Mouse (Mus musculus) frontal cortex, adult (tissue): ENCODE results near the gene Cyp3a41a.
"Not testable (repeated sequence)": the region's sequence is repeated elsewhere in the genome, so short reads cannot be mapped to it uniquely, and the experiment has no call there.

Experiments
- ATAC-seq: cut with Nextera tagmentation; 2 replicates; pipeline ENCODE4 v1.9.2; 2017; ENCODE audit warnings: mild to moderate bottlenecking, moderate library complexity, mixed read lengths; ENCODE audit not compliant: low TSS enrichment

Cyp3a41a gene

GRCm38 (mm10) chr5:145720036-145720435 lies at the start of gene Cyp3a41a:
Cyp3a41a (minus strand) TSS chr5:145720136.
- ATAC-seq: not testable (repeated sequence)

GRCm38 (mm10) chr5:145737512-145737911 lies 17.6 kb upstream of the Cyp3a41a start:
- ATAC-seq: not testable (repeated sequence)

GRCm38 (mm10) chr5:145714296-145714695 lies 5.6 kb downstream of the Cyp3a41a start:
- ATAC-seq: not testable (repeated sequence)

- not testable (repeated sequence) for ATAC-seq
Measured at GRCm38 (mm10) chr5:145707372-145707771, 12.6 kb downstream of the Cyp3a41a start.

GRCm38 (mm10) chr5:145662007-145662406 lies 57.9 kb downstream of the Cyp3a41a start:
- ATAC-seq: no peak

- no peak for ATAC-seq
Measured at GRCm38 (mm10) chr5:145647779-145648178, 72.2 kb downstream of the Cyp3a41a start.
